Mouse (Mus musculus) CD4-positive naive resting alpha-beta T cell, adult 57 days (primary cell): Measurements from ENCODE around the gene Aip. TPM values are rescaled to one million over a fixed set of nuclear protein-coding genes. Genes with fewer than 3 reads are reported as not detected.

ENCODE experiments used
- total RNA-seq: library from RNA; stranded (reverse); gene quantifications from one replicate; pipeline ENCODE4 v1.2.4, GENCODE M21; 2023

Aip gene
- total RNA-seq: 151 TPM

DNA sequence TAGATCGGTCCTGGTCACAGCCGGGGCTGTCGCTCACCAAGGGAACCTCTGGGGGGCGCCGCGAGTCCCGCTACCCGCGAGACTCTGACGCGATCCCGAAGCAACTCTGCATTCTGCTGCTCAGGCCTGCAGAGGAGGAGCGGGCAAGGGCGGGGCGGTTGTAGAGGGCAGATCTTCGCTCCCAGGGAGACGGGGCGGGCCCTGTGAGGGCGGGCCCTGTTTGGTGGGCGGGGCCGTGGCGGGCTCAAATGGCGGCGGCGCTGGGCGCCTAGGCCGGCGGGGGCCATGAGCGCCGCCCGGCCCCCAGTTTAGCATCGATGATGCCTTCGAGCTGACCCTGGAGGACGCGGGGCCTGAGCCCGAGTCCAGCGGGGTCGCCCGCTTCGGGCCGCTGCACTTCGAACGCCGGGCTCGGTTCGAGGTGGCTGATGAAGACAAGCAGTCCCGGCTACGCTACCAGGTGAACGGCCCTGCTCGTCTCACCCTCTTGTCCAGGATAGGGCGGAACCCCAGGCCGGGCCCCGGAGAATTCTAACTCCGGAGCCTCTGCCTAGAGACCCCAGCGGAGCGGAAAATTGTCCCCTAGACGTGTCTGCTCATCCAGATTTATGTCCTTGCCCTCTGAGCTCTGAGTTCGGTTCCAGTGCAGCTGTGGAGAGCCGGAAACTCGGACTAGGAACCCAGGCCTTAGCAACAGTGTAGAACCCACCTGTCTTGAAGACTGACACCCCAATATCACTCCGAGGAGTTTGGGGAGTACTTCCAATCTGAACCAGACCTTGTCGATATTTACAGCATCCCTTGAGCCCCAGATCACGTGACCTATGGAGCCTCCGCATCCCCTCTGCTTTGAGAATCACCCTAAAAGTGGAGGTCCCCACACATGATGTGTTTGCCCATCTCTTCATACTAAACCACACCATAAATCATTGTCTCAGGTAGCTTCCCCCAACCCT, at the start of gene Aip:
TSS of gene Aip (minus strand) at position 118 of the 956 bp plus-strand sequence.

DNA sequence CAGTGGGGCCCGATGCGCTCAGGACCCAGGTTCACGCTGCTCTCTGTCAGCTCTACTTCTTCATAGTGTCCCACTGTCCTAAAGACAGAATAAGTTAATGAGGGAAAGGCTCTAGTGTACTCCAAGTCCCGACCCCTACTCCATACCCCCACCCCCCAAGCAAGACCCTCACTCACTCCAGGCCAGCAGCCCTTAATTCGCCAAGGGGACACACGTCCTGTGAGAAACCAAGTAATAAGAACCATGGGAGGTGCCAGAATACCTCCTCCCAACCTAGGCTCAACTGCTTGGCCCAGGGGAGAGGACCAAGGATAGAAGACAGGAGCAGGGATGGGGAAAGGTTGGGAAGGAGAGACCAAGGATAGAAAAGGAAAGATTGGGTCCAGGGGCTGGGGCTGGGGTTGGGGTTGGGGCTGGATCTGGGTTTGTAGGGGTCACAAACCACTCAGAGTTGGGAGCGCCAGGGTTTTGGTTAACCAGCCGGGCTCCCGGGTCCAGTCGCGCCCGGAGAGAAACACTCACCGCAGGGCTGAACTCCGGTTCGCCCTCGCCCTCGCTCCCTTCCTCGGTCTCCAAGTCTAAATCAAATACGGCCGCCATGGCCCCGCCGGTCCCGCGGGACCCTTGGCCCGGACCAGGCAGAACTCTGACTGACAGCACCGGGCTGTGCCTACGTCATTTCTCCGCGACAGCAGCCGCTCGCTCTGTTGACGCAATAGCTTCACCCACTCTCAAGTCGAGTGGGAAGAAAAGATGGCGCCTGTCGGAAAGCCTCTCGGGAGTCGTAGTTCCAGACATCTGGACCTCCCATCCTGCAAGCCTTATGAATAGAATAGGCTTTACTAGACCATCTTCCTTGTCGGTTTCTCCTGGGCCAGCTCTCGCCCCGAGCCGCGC, 37.2 kb upstream of the Aip start, which contains the start of gene Rps6kb2:
TSS of gene Rps6kb2 (minus strand) at position 709 of the 897 bp plus-strand sequence.

GRCm38 (mm10) chr19:4153232-4153654, 27.6 kb upstream of the Aip start, which contains the start of gene Ptprcap:
Gene Ptprcap, plus strand, starts transcription at chr19:4153604.

DNA sequence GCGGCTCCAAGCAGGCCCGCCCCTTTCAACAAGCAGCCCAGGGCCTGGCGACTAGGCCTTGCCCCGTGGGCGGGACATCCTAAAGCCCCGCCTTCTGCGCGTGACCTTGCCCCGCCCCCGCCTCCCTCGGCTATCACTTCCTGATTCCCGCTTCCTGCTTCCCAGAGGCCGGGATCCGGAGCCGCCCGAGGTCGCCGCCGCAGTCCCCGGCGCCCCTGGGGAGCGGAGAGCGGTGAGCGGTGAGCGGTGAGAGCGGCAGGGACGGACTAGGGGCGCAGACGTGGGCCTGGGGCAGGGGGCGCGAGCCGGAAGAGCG, 22.8 kb upstream of the Aip start, which contains the start of gene Coro1b:
TSS of gene Coro1b (plus strand) at position 129 of the 316 bp plus-strand sequence.

DNA sequence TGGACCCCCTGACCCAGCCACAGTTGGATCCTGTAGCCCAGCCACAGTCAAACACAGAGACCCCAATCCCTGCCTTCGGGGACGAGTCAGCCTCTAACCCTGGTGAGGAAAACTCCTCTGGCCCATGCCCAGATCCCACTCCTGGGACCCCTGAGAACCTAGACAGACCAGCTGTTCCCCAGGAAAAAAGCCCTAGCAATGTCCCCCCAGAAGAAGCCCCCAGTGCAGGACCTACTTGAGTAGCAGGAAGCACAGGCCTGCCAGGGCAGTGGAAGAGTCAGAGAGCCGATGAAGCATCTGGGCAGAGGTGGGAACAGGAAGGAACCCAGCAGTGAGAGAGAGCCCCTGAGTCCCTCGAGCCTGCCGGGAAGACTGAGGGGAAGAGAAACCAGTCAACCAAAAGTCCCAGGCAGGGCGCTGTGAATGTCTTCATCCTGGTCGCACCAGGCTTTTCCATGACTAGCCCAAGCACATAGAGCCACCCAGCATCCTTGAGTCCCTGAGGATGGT, 18.2 kb upstream of the Aip start, which contains the start of gene Cabp4:
TSS of gene Cabp4 (minus strand) at position 275 of the 510 bp plus-strand sequence.

GRCm38 (mm10) chr19:4139446-4139845, 13.8 kb upstream of the Aip start, which contains the start of gene Gpr152:
Gene Gpr152, plus strand, starts transcription at chr19:4139787.

GRCm38 (mm10) chr19:4099837-4100717, 25.6 kb downstream of the Aip start, which contains the start of gene Pitpnm1:
Gene Pitpnm1, plus strand, starts transcription at chr19:4099998.

DNA sequence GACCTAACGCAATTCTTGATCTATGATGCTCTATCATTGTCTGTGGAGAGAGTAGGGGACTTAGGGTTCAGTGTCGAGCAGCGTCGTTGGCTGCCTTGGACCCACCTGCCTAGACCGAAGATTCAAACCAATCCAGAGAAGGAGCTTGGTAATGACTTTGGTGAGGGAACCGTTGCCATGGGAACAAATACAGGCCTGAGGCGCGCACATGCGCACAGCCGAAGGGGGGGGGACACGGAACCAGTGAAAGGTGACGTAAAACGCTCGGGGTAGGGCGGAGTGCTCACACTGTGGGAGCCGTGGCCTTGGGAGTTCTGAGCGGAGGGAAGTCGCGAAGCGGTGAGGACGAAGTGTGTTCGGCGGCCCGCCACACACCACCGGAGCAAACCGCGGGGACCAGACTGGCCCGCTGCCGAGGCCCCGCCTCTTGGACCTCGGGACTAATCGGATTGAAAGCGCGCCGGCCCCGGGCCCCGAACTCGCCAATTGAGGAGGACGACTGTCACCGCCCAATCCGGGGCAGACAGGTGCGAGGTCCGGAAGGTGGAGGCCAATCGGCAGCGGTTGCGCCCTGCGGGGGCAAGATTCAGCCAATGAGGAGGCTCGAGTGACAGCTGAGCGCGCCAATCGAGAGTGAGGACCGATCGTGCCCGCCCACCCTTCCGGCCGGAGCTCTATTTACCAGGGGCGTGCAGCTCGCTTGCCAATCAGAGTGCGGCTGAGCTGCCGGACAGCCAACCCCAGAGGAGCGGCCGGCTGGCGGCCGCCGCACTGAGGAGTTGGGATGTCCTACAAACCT, 28.8 kb downstream of the Aip start, which contains the start of gene Cdk2ap2:
TSS of gene Cdk2ap2 (plus strand) at position 541 of the 799 bp plus-strand sequence.

GRCm38 (mm10) chr19:4081394-4081793, 44.3 kb downstream of the Aip start, which contains the start of gene Cabp2:
Gene Cabp2, plus strand, starts transcription at chr19:4081578.

Other genes with a start within 250 kb of the Aip start
- gene Tcirg1, start 218.7 kb downstream of the Aip start, total RNA-seq: 58.1 TPM
- gene Ndufs8, start 213.1 kb downstream of the Aip start, total RNA-seq: 53.0 TPM
- 0.86 TPM for gene Aldh3b1, start 196.1 kb downstream of the Aip start, total RNA-seq
- 27.8 TPM for gene Unc93b1, start 190.7 kb downstream of the Aip start, total RNA-seq
- gene Aldh3b3, start 167.2 kb downstream of the Aip start, total RNA-seq: not detected
- not detected for gene Aldh3b2, start 153.5 kb downstream of the Aip start, total RNA-seq
- gene Acy3, start 139.3 kb downstream of the Aip start, total RNA-seq: not detected
- gene Tbx10, start 133.1 kb downstream of the Aip start, total RNA-seq: not detected
- gene Nudt8, start 125.3 kb downstream of the Aip start, total RNA-seq: 9.0 TPM
- gene Gm49405, start 125.2 kb downstream of the Aip start, total RNA-seq: 1.7 TPM
- gene Doc2g, start 122.5 kb downstream of the Aip start, total RNA-seq: 3.0 TPM
- gene Ndufv1, start 113.1 kb downstream of the Aip start, total RNA-seq: 85.1 TPM
- 196 TPM for gene Gstp1, start 87.9 kb downstream of the Aip start, total RNA-seq
- 21.0 TPM for gene Gstp2, start 79.8 kb downstream of the Aip start, total RNA-seq
- gene Gstp3, start 66.3 kb downstream of the Aip start, total RNA-seq: 32.9 TPM
- not detected for gene Cabp2, start 44.3 kb downstream of the Aip start, total RNA-seq
- gene Cdk2ap2, start 28.7 kb downstream of the Aip start, total RNA-seq: 186 TPM
- 314 TPM for gene Pitpnm1, start 25.9 kb downstream of the Aip start, total RNA-seq
- gene Gpr152, start 13.9 kb upstream of the Aip start, total RNA-seq: 0.80 TPM
- gene Cabp4, start 18.2 kb upstream of the Aip start, total RNA-seq: 1.1 TPM
- 129 TPM for gene Coro1b, start 22.8 kb upstream of the Aip start, total RNA-seq
- 260 TPM for gene Ptprcap, start 27.7 kb upstream of the Aip start, total RNA-seq
- 35.8 TPM for gene Rps6kb2, start 37.5 kb upstream of the Aip start, total RNA-seq
- gene Carns1, start 49.6 kb upstream of the Aip start, total RNA-seq: 69.3 TPM
- 305 TPM for gene Tbc1d10c, start 65.4 kb upstream of the Aip start, total RNA-seq
- gene Ppp1ca, start 66.2 kb upstream of the Aip start, total RNA-seq: 351 TPM
- 45.2 TPM for gene Rad9a, start 75.8 kb upstream of the Aip start, total RNA-seq
- 143 TPM for gene Clcf1, start 88.4 kb upstream of the Aip start, total RNA-seq
- not detected for gene AC109138.7, start 88.5 kb upstream of the Aip start, total RNA-seq
- gene Pold4, start 106.0 kb upstream of the Aip start, total RNA-seq: 66.6 TPM
- gene Ssh3, start 143.3 kb upstream of the Aip start, total RNA-seq: 18.6 TPM
- gene Ankrd13d, start 157.3 kb upstream of the Aip start, total RNA-seq: 20.5 TPM
- 338 TPM for gene Grk2, start 180.4 kb upstream of the Aip start, total RNA-seq